Mouse (Mus musculus) heart, embryonic 13.5 days (tissue): Measurements from ENCODE around the gene Arsb. TPM values are rescaled to one million over a fixed set of nuclear protein-coding genes. Genes with fewer than 3 reads are reported as not detected.

ENCODE experiments used
- ATAC-seq: fragments of 200-750 bp; cut with Nextera tagmentation; 2 replicates; pipeline ENCODE4 v1.8.0; 2017; ENCODE audit warnings: moderate TSS enrichment; ENCODE audit not compliant: insufficient number of reproducible peaks, low FRiP score, low TSS enrichment; ENCODE audit errors: extremely low read depth
- H3K27ac ChIP-seq: fragments of 300-500 bp; sonication (generic); replicated peaks from 2 replicates; pipeline ENCODE4 v1.5.1; 2015; ENCODE audit warnings: moderate library complexity, mild to moderate bottlenecking, inconsistent platforms
- H3K27me3 ChIP-seq: fragments of 300-500 bp; sonication (generic); replicated peaks from 2 replicates; pipeline ENCODE4 v1.6.1; 2015; ENCODE audit warnings: mild to moderate bottlenecking, inconsistent platforms
- H3K36me3 ChIP-seq: fragments of 300-500 bp; sonication (generic); 2 replicates; pipeline ENCODE4 v1.6.1; 2015; ENCODE audit warnings: mild to moderate bottlenecking, inconsistent platforms
- H3K4me1 ChIP-seq: fragments of 300-500 bp; sonication (generic); 2 replicates; pipeline ENCODE4 v1.6.1; 2015; ENCODE audit warnings: inconsistent platforms
- H3K4me2 ChIP-seq: fragments of 300-500 bp; sonication (generic); 2 replicates; pipeline ENCODE4 v1.6.1; 2015; ENCODE audit warnings: inconsistent platforms, mild to moderate bottlenecking, moderate library complexity
- H3K4me3 ChIP-seq: fragments of 300-500 bp; sonication (generic); 2 replicates; pipeline ENCODE4 v1.5.1; 2015; ENCODE audit warnings: moderate library complexity, mild to moderate bottlenecking, inconsistent platforms
- H3K9ac ChIP-seq: fragments of 300-500 bp; sonication (generic); 2 replicates; pipeline ENCODE4 v1.6.1; 2015; ENCODE audit warnings: inconsistent platforms, mild to moderate bottlenecking, moderate library complexity
- H3K9me3 ChIP-seq: fragments of 300-500 bp; sonication (generic); 2 replicates; pipeline ENCODE4 v1.6.1; 2016; ENCODE audit warnings: inconsistent platforms
- WGBS: fragments of 180-500 bp; shearing (Covaris S2); methylation state at CpG from one replicate; pipeline ENCODE4 v1.1.7; 2015; ENCODE audit warnings: mixed read lengths; 5-methylcytosine and 5-hydroxymethylcytosine counted together
- polyA plus RNA-seq: library from polyadenylated mRNA; unstranded; fragments of >200 nt; fragmentation: Nextera tagmentation; extraction: Ambion mirVana; gene quantifications from 2 replicates; pipeline ENCODE4 v1.2.1, GENCODE M21; 2015

The Arsb gene
- polyA plus RNA-seq, 1 experiment from 2014 or later, result 9.0 TPM

GRCm38 (mm10) chr13:93866638-93867037 is 95.2 kb downstream of the Arsb start:
- H3K27me3 ChIP-seq, result no peaks in the 10 kb centered on the region
- H3K9me3 ChIP-seq, result peaks cover 9% of the 10 kb centered on the region
- H3K4me2 ChIP-seq, result no peak overlapping the region
- H3K9ac ChIP-seq, result no peak overlapping the region
- H3K4me3 ChIP-seq, result no peak overlapping the region
- 56% methylated on average over 5 of the region's 5 CpGs for whole genome bisulfite sequencing
- 0 out of 2 replicates have a peak overlapping the region, but pooled peaks have one; percentile 1 for H3K27ac ChIP-seq
- H3K36me3 ChIP-seq, result peaks cover 6% of the 10 kb centered on the region; the same call in 1 of the 2 replicates
- no peak for ATAC-seq
- H3K4me1 ChIP-seq, result peaks cover 12% of the 10 kb centered on the region

- H3K27me3 ChIP-seq, result no peaks in the 10 kb centered on the region
- 0 out of 2 replicates have a peak overlapping the region, but pooled peaks have one; percentile 42 for H3K9ac ChIP-seq
- H3K4me1 ChIP-seq, result peaks cover 10% of the 10 kb centered on the region
- H3K27ac ChIP-seq, result peak overlapping the region; percentile 65
- peak overlapping the region; percentile 49 for H3K4me2 ChIP-seq
- H3K9me3 ChIP-seq, result peaks cover 9% of the 10 kb centered on the region
- H3K4me3 ChIP-seq, result no peak overlapping the region
- H3K36me3 ChIP-seq, result peaks cover 6% of the 10 kb centered on the region; the same call in 1 of the 2 replicates
- 31% methylated on average over 10 of the region's 10 CpGs for WGBS
- no peak for ATAC-seq
Measured at GRCm38 (mm10) chr13:93871681-93872080, 100.3 kb downstream of the Arsb start.

- WGBS, result 84% methylated on average over 6 of the region's 6 CpGs
Measured at GRCm38 (mm10) chr13:93872591-93872990, 101.2 kb downstream of the Arsb start.

GRCm38 (mm10) chr13:93877924-93878323 is 106.5 kb downstream of the Arsb start:
- no peak overlapping the region for H3K4me3 ChIP-seq
- no peaks in the 10 kb centered on the region for H3K36me3 ChIP-seq
- H3K4me2 ChIP-seq, result no peak overlapping the region
- no peaks in the 10 kb centered on the region for H3K4me1 ChIP-seq
- no peak for ATAC-seq
- H3K27ac ChIP-seq, result no peak overlapping the region
- H3K9ac ChIP-seq, result no peak overlapping the region
- no peaks in the 10 kb centered on the region for H3K9me3 ChIP-seq
- WGBS, result 67% methylated on average over 2 of the region's 2 CpGs
- no peaks in the 10 kb centered on the region for H3K27me3 ChIP-seq

More at GRCm38 (mm10) chr13:93872591-93872990, 101.2 kb downstream of the Arsb start:
- H3K27ac ChIP-seq, result no peak overlapping the region
- H3K4me2 ChIP-seq, result no peak overlapping the region
- ATAC-seq, result no peak
- H3K9me3 ChIP-seq, result peaks cover 8% of the 10 kb centered on the region
- peaks cover 10% of the 10 kb centered on the region for H3K4me1 ChIP-seq
- no peak overlapping the region for H3K4me3 ChIP-seq
- H3K9ac ChIP-seq, result no peak overlapping the region
- H3K27me3 ChIP-seq, result no peaks in the 10 kb centered on the region
- peaks cover 6% of the 10 kb centered on the region; the same call in 1 of the 2 replicates for H3K36me3 ChIP-seq

GRCm38 (mm10) chr13:93879426-93879825 is 108.0 kb downstream of the Arsb start:
- no peak overlapping the region for H3K27ac ChIP-seq
- H3K4me2 ChIP-seq, result no peak overlapping the region
- no peak overlapping the region for H3K4me3 ChIP-seq
- no peaks in the 10 kb centered on the region for H3K4me1 ChIP-seq
- no peaks in the 10 kb centered on the region for H3K9me3 ChIP-seq
- WGBS, result 78% methylated on average over 5 of the region's 5 CpGs
- no peaks in the 10 kb centered on the region for H3K27me3 ChIP-seq
- ATAC-seq, result no peak
- no peak overlapping the region for H3K9ac ChIP-seq
- no peaks in the 10 kb centered on the region for H3K36me3 ChIP-seq

GRCm38 (mm10) chr13:93882132-93882531 is 110.7 kb downstream of the Arsb start:
- 84% methylated on average over 3 of the region's 3 CpGs for WGBS
- Histone ChIP-seq H3K4me2 (no peak overlapping the region), H3K9me3 (no peaks in the 10 kb centered on the region), H3K27me3 (no peaks in the 10 kb centered on the region), H3K4me3 (no peak overlapping the region), H3K4me1 (peaks cover 10% of the 10 kb centered on the region), H3K27ac (no peak overlapping the region), H3K9ac (no peak overlapping the region), H3K36me3 (no peaks in the 10 kb centered on the region)
- no peak for ATAC-seq

GRCm38 (mm10) chr13:93886999-93887398 is 115.6 kb downstream of the Arsb start:
- H3K9ac ChIP-seq, result no peak overlapping the region; the same call in 1 of the 2 replicates
- 0 out of 2 replicates have a peak, but pooled peaks have one; percentile 12 for ATAC-seq
- 58% methylated on average over 5 of the region's 5 CpGs for WGBS

GRCm38 (mm10) chr13:93888196-93888595 is 116.8 kb downstream of the Arsb start:
- no peak overlapping the region for H3K4me2 ChIP-seq
- H3K9ac ChIP-seq, result no peak overlapping the region
- H3K4me1 ChIP-seq, result peaks cover 27% of the 10 kb centered on the region
- H3K27me3 ChIP-seq, result no peaks in the 10 kb centered on the region
- H3K36me3 ChIP-seq, result no peaks in the 10 kb centered on the region
- WGBS, result 88% methylated on average over 2 of the region's 2 CpGs
- H3K9me3 ChIP-seq, result no peaks in the 10 kb centered on the region
- no peak overlapping the region for H3K27ac ChIP-seq
- no peak for ATAC-seq
- H3K4me3 ChIP-seq, result no peak overlapping the region

More at GRCm38 (mm10) chr13:93886999-93887398, 115.6 kb downstream of the Arsb start:
- Histone ChIP-seq H3K27me3 (no peaks in the 10 kb centered on the region), H3K27ac (peak overlapping the region; percentile 67), H3K4me1 (peaks cover 27% of the 10 kb centered on the region), H3K9me3 (no peaks in the 10 kb centered on the region), H3K4me3 (no peak overlapping the region), H3K4me2 (peak overlapping the region; percentile 42), H3K36me3 (no peaks in the 10 kb centered on the region)

- no peak overlapping the region for H3K9ac ChIP-seq
Measured at GRCm38 (mm10) chr13:93888916-93889315, 117.5 kb downstream of the Arsb start.

GRCm38 (mm10) chr13:93889991-93890390 is 118.6 kb downstream of the Arsb start:
- Histone ChIP-seq H3K4me3 (no peak overlapping the region), H3K9ac (no peak overlapping the region), H3K4me1 (peaks cover 40% of the 10 kb centered on the region), H3K27me3 (no peaks in the 10 kb centered on the region), H3K9me3 (no peaks in the 10 kb centered on the region), H3K4me2 (no peak overlapping the region), H3K27ac (no peak overlapping the region), H3K36me3 (no peaks in the 10 kb centered on the region)
- WGBS, result 32% methylated on average over 3 of the region's 3 CpGs
- no peak for ATAC-seq

More at GRCm38 (mm10) chr13:93888916-93889315, 117.5 kb downstream of the Arsb start:
- H3K27ac ChIP-seq, result no peak overlapping the region
- no peaks in the 10 kb centered on the region for H3K27me3 ChIP-seq
- no peak for ATAC-seq
- no peaks in the 10 kb centered on the region for H3K36me3 ChIP-seq
- no peak overlapping the region for H3K4me3 ChIP-seq
- no peaks in the 10 kb centered on the region for H3K9me3 ChIP-seq
- peaks cover 33% of the 10 kb centered on the region for H3K4me1 ChIP-seq
- H3K4me2 ChIP-seq, result no peak overlapping the region
- WGBS, result 71% methylated on average over 3 of the region's 3 CpGs

GRCm38 (mm10) chr13:93891276-93891675 is 119.8 kb downstream of the Arsb start:
- no peak overlapping the region for H3K9ac ChIP-seq
- 76% methylated on average over 6 of the region's 6 CpGs for WGBS
- H3K36me3 ChIP-seq, result no peaks in the 10 kb centered on the region
- H3K9me3 ChIP-seq, result no peaks in the 10 kb centered on the region
- H3K4me3 ChIP-seq, result no peak overlapping the region
- ATAC-seq, result no peak
- H3K4me1 ChIP-seq, result peaks cover 47% of the 10 kb centered on the region
- no peaks in the 10 kb centered on the region for H3K27me3 ChIP-seq
- no peak overlapping the region for H3K27ac ChIP-seq
- no peak overlapping the region for H3K4me2 ChIP-seq

- no peaks in the 10 kb centered on the region for H3K36me3 ChIP-seq
Measured at GRCm38 (mm10) chr13:93892101-93892500, 120.7 kb downstream of the Arsb start.

More at GRCm38 (mm10) chr13:93892101-93892500, 120.7 kb downstream of the Arsb start:
- no peak overlapping the region for H3K4me2 ChIP-seq
- no peak overlapping the region for H3K4me3 ChIP-seq
- H3K27me3 ChIP-seq, result no peaks in the 10 kb centered on the region
- H3K27ac ChIP-seq, result no peak overlapping the region
- peaks cover 45% of the 10 kb centered on the region for H3K4me1 ChIP-seq
- 80% methylated on average over 7 of the region's 7 CpGs for WGBS
- no peak overlapping the region for H3K9ac ChIP-seq
- no peaks in the 10 kb centered on the region for H3K9me3 ChIP-seq
- ATAC-seq, result no peak
